Mouse (Mus musculus) embryonic facial prominence, embryonic 11.5 days (tissue): ENCODE data around the gene Abat. TPM values are rescaled to one million over a fixed set of nuclear protein-coding genes. Genes with fewer than 3 reads are reported as not detected.
A peak's percentile ranks its signal among the peaks of the same experiment; 100 is the strongest.

Source experiments
- ATAC-seq: fragments of 200-750 bp; cut with Nextera tagmentation; replicated peaks from 2 replicates; pipeline ENCODE4 v1.8.0; 2017; ENCODE audit warnings: low read depth; ENCODE audit not compliant: insufficient number of reproducible peaks, low FRiP score, low TSS enrichment
- DNase-seq: peaks from one replicate; pipeline ENCODE4 v3.0.0-alpha.2; 2015; ENCODE audit warnings: low spot score
- H3K27ac ChIP-seq: fragments of 300-500 bp; sonication (generic); replicated peaks from 2 replicates; pipeline ENCODE4 v1.5.1; 2014; ENCODE audit warnings: mild to moderate bottlenecking, low read depth, low read length, control low read depth
- H3K27me3 ChIP-seq: fragments of 300-500 bp; sonication (generic); 2 replicates; pipeline ENCODE4 v1.6.1; 2014; ENCODE audit warnings: mild to moderate bottlenecking, low read length, moderate library complexity, mixed read lengths; ENCODE audit not compliant: control insufficient read depth, insufficient read depth
- H3K36me3 ChIP-seq: fragments of 300-500 bp; sonication (generic); replicated peaks from 2 replicates; pipeline ENCODE4 v1.6.1; 2014; ENCODE audit warnings: low read depth, mild to moderate bottlenecking, low read length, moderate library complexity, mixed read lengths; ENCODE audit not compliant: control insufficient read depth, insufficient read depth
- H3K4me1 ChIP-seq: fragments of 300-500 bp; sonication (generic); 2 replicates; pipeline ENCODE4 v1.6.1; 2014; ENCODE audit warnings: low read length, mixed read lengths; ENCODE audit not compliant: control insufficient read depth, insufficient read depth
- H3K4me2 ChIP-seq: fragments of 300-500 bp; sonication (generic); 2 replicates; pipeline ENCODE4 v1.6.1; 2014; ENCODE audit warnings: low read depth, mild to moderate bottlenecking, control low read depth, low read length, moderate library complexity
- H3K4me3 ChIP-seq: fragments of 300-500 bp; sonication (generic); 2 replicates; pipeline ENCODE4 v1.5.1; 2014; ENCODE audit warnings: low read depth, low read length, control low read depth
- H3K9ac ChIP-seq: fragments of 300-500 bp; sonication (generic); replicated peaks from 2 replicates; pipeline ENCODE4 v1.6.1; 2014; ENCODE audit warnings: mild to moderate bottlenecking, control low read depth, low read length
- H3K9me3 ChIP-seq: fragments of 300-500 bp; sonication (generic); replicated peaks from 2 replicates; pipeline ENCODE4 v1.6.1; 2016; ENCODE audit warnings: mild to moderate bottlenecking, low read length, inconsistent platforms, mixed read lengths; ENCODE audit not compliant: control insufficient read depth
- WGBS: fragments of 180-500 bp; shearing (Covaris S2); extraction: QIAGEN DNeasy Blood & Tissue Kit; methylation state at CpG from one replicate; pipeline ENCODE4 v1.1.7; 2014; 5-methylcytosine and 5-hydroxymethylcytosine counted together
- polyA plus RNA-seq: library from polyadenylated mRNA; unstranded; fragments of >200 nt; fragmentation: Nextera tagmentation; extraction: Ambion mirVana; gene quantifications from 2 replicates; pipeline ENCODE4 v1.2.1, GENCODE M21; 2014

The Abat gene
- polyA plus RNA-seq, 1 experiment from 2014 or later = 25.6 TPM

- no peaks in the 10 kb centered on the region for H3K9me3 ChIP-seq
- H3K4me2 ChIP-seq = no peak overlapping the region
- ATAC-seq (no peak; the same call in 1 of the 2 replicates), DNase-seq (peak; percentile 17)
- WGBS = 64% methylated on average over 16 of the region's 16 CpGs
- H3K27me3 ChIP-seq = no peaks in the 10 kb centered on the region
- H3K9ac ChIP-seq = no peak overlapping the region
- H3K4me3 ChIP-seq = no peak overlapping the region
- H3K36me3 ChIP-seq = no peaks in the 10 kb centered on the region
- H3K27ac ChIP-seq = peak overlapping the region; percentile 36; the same call in 1 of the 2 replicates
- H3K4me1 ChIP-seq = no peaks in the 10 kb centered on the region
These were observed 11.1 kb downstream of the Abat start for GRCm38 (mm10) chr16:8524163-8524847.

GRCm38 (mm10) chr16:8525293-8525692, 12.1 kb downstream of the Abat start:
- Histone ChIP-seq H3K9ac (no peak overlapping the region), H3K9me3 (no peaks in the 10 kb centered on the region), H3K4me1 (no peaks in the 10 kb centered on the region), H3K4me3 (no peak overlapping the region), H3K4me2 (no peak overlapping the region), H3K27ac (no peak overlapping the region), H3K27me3 (no peaks in the 10 kb centered on the region), H3K36me3 (no peaks in the 10 kb centered on the region)
- DNase-seq (no peak), ATAC-seq (no peak)
- WGBS = 67% methylated on average over 3 of the region's 3 CpGs

DNA sequence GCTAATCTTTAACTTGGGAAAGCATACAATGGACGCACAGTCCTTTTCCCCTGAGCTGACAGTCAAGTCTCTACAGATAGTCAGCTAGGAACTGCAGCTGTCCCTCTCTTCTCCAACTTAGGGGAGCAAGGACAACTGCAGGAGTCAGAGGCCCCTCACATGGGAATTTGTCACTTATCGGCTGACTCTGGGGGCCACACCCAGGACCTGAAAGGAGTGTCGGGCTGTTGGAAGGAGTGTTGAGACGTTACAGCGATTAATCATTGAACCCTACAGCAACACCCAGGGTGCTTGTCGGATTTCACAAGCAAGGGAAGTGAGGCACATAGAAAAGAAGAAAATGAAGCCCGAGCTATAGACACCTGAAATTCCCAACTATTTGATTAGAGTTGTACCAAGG, 12.6 kb downstream of the Abat start:
- Histone ChIP-seq H3K4me3 (no peak overlapping the region), H3K36me3 (no peaks in the 10 kb centered on the region), H3K9ac (no peak overlapping the region), H3K27me3 (no peaks in the 10 kb centered on the region), H3K9me3 (no peaks in the 10 kb centered on the region), H3K27ac (no peak overlapping the region), H3K4me2 (no peak overlapping the region; the same call in 1 of the 2 replicates), H3K4me1 (no peaks in the 10 kb centered on the region)
- DNase-seq (no peak), ATAC-seq (no peak)
- 83% methylated on average over 7 of the region's 7 CpGs for WGBS

- H3K36me3 ChIP-seq = no peaks in the 10 kb centered on the region; the same call in 1 of the 2 replicates
- H3K9ac ChIP-seq = no peak overlapping the region; the same call in 1 of the 2 replicates
- H3K27me3 ChIP-seq = no peaks in the 10 kb centered on the region
- H3K4me3 ChIP-seq = no peak overlapping the region
- no peak for DNase-seq
- no peak overlapping the region for H3K27ac ChIP-seq
- H3K4me2 ChIP-seq = no peak overlapping the region
- no peak for ATAC-seq
- no peaks in the 10 kb centered on the region for H3K4me1 ChIP-seq
- WGBS = 86% methylated on average over 1 of the region's 1 CpGs
- H3K9me3 ChIP-seq = no peaks in the 10 kb centered on the region
These were observed 16.2 kb downstream of the Abat start for GRCm38 (mm10) chr16:8529389-8529788.

- no peak overlapping the region for H3K4me3 ChIP-seq
- no peak overlapping the region for H3K9ac ChIP-seq
- H3K4me2 ChIP-seq = no peak overlapping the region
- no peaks in the 10 kb centered on the region for H3K9me3 ChIP-seq
- no peak overlapping the region for H3K27ac ChIP-seq
- WGBS = 61% methylated on average over 14 of the region's 14 CpGs
- no peaks in the 10 kb centered on the region; the same call in 1 of the 2 replicates for H3K36me3 ChIP-seq
- no peaks in the 10 kb centered on the region for H3K27me3 ChIP-seq
- ATAC-seq (no peak), DNase-seq (peak; percentile 38)
- no peaks in the 10 kb centered on the region for H3K4me1 ChIP-seq
These were observed 16.8 kb downstream of the Abat start for GRCm38 (mm10) chr16:8530018-8530417.

GRCm38 (mm10) chr16:8532461-8532860, 19.2 kb downstream of the Abat start:
- Histone ChIP-seq H3K9ac (no peak overlapping the region), H3K9me3 (no peaks in the 10 kb centered on the region), H3K4me1 (no peaks in the 10 kb centered on the region), H3K4me3 (no peak overlapping the region), H3K27ac (no peak overlapping the region), H3K36me3 (no peaks in the 10 kb centered on the region; the same call in 1 of the 2 replicates), H3K4me2 (no peak overlapping the region), H3K27me3 (no peaks in the 10 kb centered on the region)
- DNase-seq (no peak), ATAC-seq (no peak)
- 91% methylated on average over 9 of the region's 9 CpGs for WGBS

DNA sequence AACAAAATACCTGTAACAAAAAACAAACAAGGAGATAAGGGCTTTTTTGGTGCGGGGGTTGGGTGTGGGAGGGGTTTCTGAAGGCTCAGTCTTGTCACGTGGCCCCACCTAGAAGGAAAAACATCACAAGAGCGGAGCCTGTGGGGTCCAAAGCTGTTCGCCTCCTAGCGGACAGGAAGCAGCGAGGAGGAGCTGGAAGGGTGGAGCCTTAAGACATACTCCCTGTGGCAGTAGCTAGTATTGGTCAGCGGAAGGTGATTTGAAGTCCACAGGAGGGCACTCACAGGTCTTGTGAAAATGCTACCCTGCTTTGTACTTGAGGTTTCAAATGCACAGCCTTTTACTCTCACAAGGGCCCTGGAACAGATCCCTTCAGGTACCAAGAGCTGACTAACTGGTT, 19.7 kb downstream of the Abat start:
- ATAC-seq (no peak), DNase-seq (no peak)
- H3K4me1 ChIP-seq = no peaks in the 10 kb centered on the region
- H3K36me3 ChIP-seq = no peaks in the 10 kb centered on the region; the same call in 1 of the 2 replicates
- H3K27ac ChIP-seq = no peak overlapping the region
- 59% methylated on average over 7 of the region's 7 CpGs for WGBS
- H3K9ac ChIP-seq = no peak overlapping the region
- no peak overlapping the region for H3K4me2 ChIP-seq
- H3K27me3 ChIP-seq = no peaks in the 10 kb centered on the region
- no peak overlapping the region for H3K4me3 ChIP-seq
- no peaks in the 10 kb centered on the region for H3K9me3 ChIP-seq

DNA sequence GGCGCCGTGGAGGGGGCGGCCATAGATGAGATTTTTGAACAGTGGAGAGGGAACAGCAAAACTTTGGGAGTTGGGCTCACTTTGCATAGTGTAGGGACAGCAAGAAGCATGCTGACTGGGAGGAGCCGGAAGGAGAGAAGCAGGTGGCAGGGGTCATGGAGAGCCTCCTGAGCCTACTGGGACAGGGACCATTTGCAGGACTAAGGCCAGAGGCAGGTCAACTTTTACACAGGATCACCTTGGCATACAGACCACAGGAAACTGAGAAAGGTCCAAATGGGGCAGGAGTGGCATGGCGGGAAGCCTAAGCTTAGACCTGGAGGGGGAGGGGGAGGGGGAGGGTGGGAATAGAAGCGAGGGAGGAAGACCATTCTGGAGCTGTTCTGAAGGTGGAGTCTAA, 20.2 kb downstream of the Abat start:
- ATAC-seq (no peak), DNase-seq (no peak)
- Histone ChIP-seq H3K4me1 (no peaks in the 10 kb centered on the region), H3K4me2 (no peak overlapping the region), H3K9me3 (no peaks in the 10 kb centered on the region), H3K4me3 (no peak overlapping the region), H3K9ac (no peak overlapping the region), H3K27me3 (no peaks in the 10 kb centered on the region), H3K36me3 (no peaks in the 10 kb centered on the region; the same call in 1 of the 2 replicates), H3K27ac (no peak overlapping the region)
- WGBS = 84% methylated on average over 6 of the region's 6 CpGs
